Comparison of ENCODE assay signal across 12 mouse cellular contexts in genomic region chr10:99130611-99131010, GRCm38 (mm10). TPM values are rescaled to one million over a fixed set of nuclear protein-coding genes. Genes with fewer than 3 reads are reported as not detected.
DNase-seq lines count a peak whose midpoint lies in the region; ATAC-seq lines count a peak whose summit lies in the region.
"Had no signal": no experiment of that assay in that cellular context is flagged by ENCODE, and none has a peak within 500 bp of the region (broad histone marks: within the 10 kb centered on the region; RNA-seq: fewer than 3 reads in every experiment).

No protein-coding gene starts in this region.

- H3K27me3 ChIP-seq in hindbrain, embryonic 10.5 days (ENCODE audit: insufficient read depth, poor library complexity, severe bottlenecking): no peaks in the 10 kb centered on the region
- no peaks in the 10 kb centered on the region for H3K27me3 ChIP-seq in hindbrain, embryonic 14.5 days (ENCODE audit: control insufficient read depth, insufficient read depth, low read length)
- H3K27me3 ChIP-seq: limb, embryonic 12.5 days had no signal

- H3K9ac ChIP-seq in hindbrain, embryonic 14.5 days: no peak overlapping the region
- H3K9ac ChIP-seq: limb, embryonic 12.5 days had no signal

- H3K36me3 ChIP-seq in hindbrain, embryonic 10.5 days: peaks cover 76% of the 10 kb centered on the region
- H3K36me3 ChIP-seq in hindbrain, embryonic 14.5 days (replicated peaks; ENCODE audit: control insufficient read depth, insufficient read depth): peaks cover 28% of the 10 kb centered on the region; the same call in 1 of the 2 replicates

- DNase-seq in hindbrain, embryonic 10.5 days (ENCODE audit: low spot score): no peak
- DNase-seq in hindbrain, embryonic 14.5 days (ENCODE audit: low spot score): no peak
- DNase-seq in 416B (ENCODE audit: low read depth) (peak; percentile 86), adipocyte (ENCODE audit: low spot score) (no peak)
- peak; percentile 43 for DNase-seq in lung, postnatal 25 days (ENCODE audit: low spot score)
- no peak for DNase-seq in right cerebral cortex, postnatal 4 days
- DNase-seq in frontal cortex, postnatal 25 days (ENCODE audit: low spot score in 2 of 2): no peak
- DNase-seq: cerebellum, adult 11 months had no signal

- peaks cover 14% of the 10 kb centered on the region for H3K4me1 ChIP-seq in hindbrain, embryonic 10.5 days (replicated peaks)
- H3K4me1 ChIP-seq in hindbrain, embryonic 14.5 days (replicated peaks; ENCODE audit: control insufficient read depth, insufficient read depth, low read length): no peaks in the 10 kb centered on the region

- peak overlapping the region; percentile 50; the same call in 1 of the 2 replicates for H3K27ac ChIP-seq in hindbrain, embryonic 10.5 days
- H3K27ac ChIP-seq in hindbrain, embryonic 14.5 days: no peak overlapping the region
- H3K27ac ChIP-seq: heart, adult 2 months; limb, embryonic 12.5 days had no signal

- no peak for ATAC-seq in hindbrain, embryonic 14.5 days (ENCODE audit: low FRiP score)
- ATAC-seq in granulocyte monocyte progenitor cell, adult 5-6 weeks (replicated peaks; ENCODE audit: poor library complexity, severe bottlenecking): peak; percentile 73

- no peak overlapping the region for H3K4me3 ChIP-seq in hindbrain, embryonic 10.5 days
- no peak overlapping the region for H3K4me3 ChIP-seq in hindbrain, embryonic 14.5 days (replicated peaks; ENCODE audit: low read length)
- H3K4me3 ChIP-seq: heart, adult 2 months; limb, embryonic 12.5 days had no signal

- H3K9me3 ChIP-seq in hindbrain, embryonic 10.5 days: no peaks in the 10 kb centered on the region
- no peaks in the 10 kb centered on the region for H3K9me3 ChIP-seq in hindbrain, embryonic 14.5 days (ENCODE audit: control insufficient read depth, low read length)
- H3K9me3 ChIP-seq: limb, embryonic 12.5 days had no signal

- 58% methylated on average over 6 of the region's 6 CpGs for WGBS in hindbrain, embryonic 10.5 days
- WGBS in hindbrain, embryonic 14.5 days: 49% methylated on average over 6 of the region's 6 CpGs

- H3K4me2 ChIP-seq in hindbrain, embryonic 14.5 days (replicated peaks): no peak overlapping the region
- H3K4me2 ChIP-seq: limb, embryonic 12.5 days had no signal

RNA-seq across cellular contexts. Expression of gene Phxr2, which starts 4.5 kb away (rescaled TPM):
- 0.24 TPM in 1 of 2 replicates, not detected in the other for polyA plus RNA-seq in hindbrain, embryonic 10.5 days (2016; fragmentation: Nextera tagmentation; extraction: Ambion mirVana)
- polyA plus RNA-seq in hindbrain, embryonic 14.5 days (2014; fragmentation: Nextera tagmentation; extraction: Ambion mirVana): not detected in 2 replicates
- 0.49 TPM in 1 of 2 replicates, not detected in the other for total RNA-seq in granulocyte monocyte progenitor cell, adult 5-6 weeks (2014; fragmentation: Nextera tagmentation)
- total RNA-seq in granulocyte monocyte progenitor cell, adult 5-6 weeks (2017): not detected in 2 replicates
- total RNA-seq: ES-E14; heart, adult 2 months had no signal
- polyA plus RNA-seq: heart, adult 2 months had no signal

RNA-seq across cellular contexts. Expression of gene Galnt4, which starts 22.7 kb away (rescaled TPM):
- polyA plus RNA-seq in hindbrain, embryonic 10.5 days (2016; fragmentation: Nextera tagmentation; extraction: Ambion mirVana): 3.5 and 4.4 TPM in 2 replicates
- polyA plus RNA-seq in hindbrain, embryonic 14.5 days (2014; fragmentation: Nextera tagmentation; extraction: Ambion mirVana): 4.5 and 4.7 TPM in 2 replicates
- 6.5 and 8.3 TPM in 2 replicates for total RNA-seq in granulocyte monocyte progenitor cell, adult 5-6 weeks (2014; fragmentation: Nextera tagmentation)
- 12.2 and 14.5 TPM in 2 replicates for total RNA-seq in granulocyte monocyte progenitor cell, adult 5-6 weeks (2017)

RNA-seq across cellular contexts. Expression of gene Poc1b, which starts 23.8 kb away (rescaled TPM):
- 27.6 and 33.4 TPM in 2 replicates for polyA plus RNA-seq in hindbrain, embryonic 10.5 days (2016; fragmentation: Nextera tagmentation; extraction: Ambion mirVana)
- polyA plus RNA-seq in hindbrain, embryonic 14.5 days (2014; fragmentation: Nextera tagmentation; extraction: Ambion mirVana): 12.5 and 17.3 TPM in 2 replicates
- total RNA-seq in granulocyte monocyte progenitor cell, adult 5-6 weeks (2014; fragmentation: Nextera tagmentation): 42.6 and 55.4 TPM in 2 replicates
- total RNA-seq in granulocyte monocyte progenitor cell, adult 5-6 weeks (2017): 13.4 and 14.6 TPM in 2 replicates

Comparison
In these comparisons a context has a peak if more than half of its experiments do, and no peak if none do; other contexts are left out.
1. DNase-seq: peak in 416B (single experiment) and lung, postnatal 25 days (single experiment); none in hindbrain, embryonic 10.5 days (single experiment), hindbrain, embryonic 14.5 days (single experiment), adipocyte (single experiment), right cerebral cortex, postnatal 4 days (single experiment) and frontal cortex, postnatal 25 days (0 of 2).